In the genomic region with DNA sequence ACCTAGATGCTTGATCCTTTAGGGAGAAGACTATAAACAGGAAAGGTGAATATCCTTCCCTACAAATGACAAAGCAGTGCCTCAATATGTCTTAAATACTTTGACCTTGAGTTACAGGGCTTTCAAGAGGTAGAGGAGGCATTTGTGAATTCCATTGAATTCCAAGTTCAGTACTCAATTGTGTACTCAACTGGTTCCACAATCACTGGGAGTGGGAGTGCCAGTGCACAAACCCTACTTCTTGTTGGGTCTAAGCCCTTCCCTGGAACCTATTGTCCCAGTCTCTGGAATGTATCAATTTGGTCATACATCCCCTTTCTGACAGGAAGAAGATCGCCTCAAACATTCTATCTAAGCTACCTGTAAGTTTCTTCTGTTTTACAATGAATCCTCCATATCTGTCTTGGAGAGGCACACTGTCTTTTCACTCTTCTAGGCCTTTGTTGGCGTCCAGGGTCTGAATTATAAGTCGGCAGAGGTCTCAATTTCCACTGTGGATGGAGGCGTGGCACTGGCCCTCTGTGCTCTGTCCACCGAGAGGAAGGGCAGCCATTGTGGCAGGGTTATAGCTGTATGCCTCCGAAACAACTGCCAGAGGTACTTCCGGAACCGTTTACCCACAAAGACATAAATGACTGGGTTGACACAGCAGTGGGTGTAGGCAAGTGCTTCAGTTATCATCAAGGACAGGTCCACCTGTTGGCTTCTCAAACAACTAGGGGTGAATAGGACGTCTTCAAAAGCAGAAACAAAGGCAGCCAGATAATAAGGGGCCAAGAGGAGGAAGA, we compare ENCODE assay signal across 11 mouse cellular contexts. TPM values are rescaled to one million over a fixed set of nuclear protein-coding genes. Genes with fewer than 3 reads are reported as not detected.
"Had no signal": no experiment of that assay in that cellular context is flagged by ENCODE, and none has a peak within 500 bp of the region (broad histone marks: within the 10 kb centered on the region; RNA-seq: fewer than 3 reads in every experiment).

No protein-coding gene starts in this region.

- DNase-seq: lung, adult 18-20 months; lung, embryonic 14.5 days; lung, postnatal 10 days; lung, postnatal 4 days; right cerebral cortex, postnatal 14 days; thymus, adult 2 months; thymus, postnatal 25 days; thymus, postnatal 4 days had no signal

RNA-seq across cellular contexts. Expression of gene Ccr1l1, which starts 1.1 kb away (rescaled TPM):
- total RNA-seq: megakaryocyte-erythroid progenitor cell, adult 5-6 weeks; midbrain, postnatal 0 days; monocyte, adult 5-6 weeks had no signal

RNA-seq across cellular contexts. Expression of gene Ccr1, which starts 8.6 kb away (rescaled TPM):
- total RNA-seq: megakaryocyte-erythroid progenitor cell, adult 5-6 weeks had no signal

RNA-seq across cellular contexts. Expression of gene Ccr3, which starts 44.7 kb away (rescaled TPM):
- total RNA-seq: megakaryocyte-erythroid progenitor cell, adult 5-6 weeks; midbrain, postnatal 0 days had no signal
